Mouse (Mus musculus) heart, adult 2 months (tissue): ENCODE results near the gene Fads6.

ENCODE experiments used
- CTCF ChIP-seq: fragments of 200-600 bp; IDR thresholded peaks from 2 replicates; pipeline ENCODE4 v1.8.1; 2022; ENCODE audit warnings: antibody characterized with exemption, mild to moderate bottlenecking, moderate library complexity
- EP300 ChIP-seq: fragments of 200-500 bp; IDR thresholded peaks from 2 replicates; pipeline ENCODE4 v1.6.1; 2011; ENCODE audit warnings: low read depth, low read length, control low read depth; ENCODE audit not compliant: insufficient read depth
- POLR2A ChIP-seq: fragments of 200-500 bp; IDR thresholded peaks from 2 replicates; pipeline ENCODE4 v1.6.1; 2011; ENCODE audit warnings: mild to moderate bottlenecking, low read depth, low read length, control low read depth; ENCODE audit not compliant: insufficient read depth

DNA sequence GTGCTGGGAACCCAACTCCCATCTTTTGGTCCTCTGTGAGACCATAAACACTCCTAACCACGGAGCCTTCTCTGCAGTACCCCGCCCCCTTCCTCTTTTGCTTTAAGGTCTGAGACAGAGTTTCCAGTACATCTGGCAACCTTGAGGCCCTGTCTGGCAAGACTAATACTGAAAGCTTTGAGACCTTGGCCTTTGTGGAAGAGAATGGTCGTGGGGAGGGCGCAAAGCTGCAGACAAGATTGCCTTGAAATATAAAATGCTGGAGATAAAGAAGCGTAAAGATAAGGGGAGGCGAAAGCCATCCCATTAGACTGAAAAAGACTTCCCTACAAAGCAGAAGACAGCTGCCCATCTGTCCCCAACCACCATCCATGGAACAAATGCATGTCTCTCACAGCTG lies 22.0 kb downstream of the Fads6 start:
- TF ChIP-seq POLR2A (no peak), CTCF (no peak), EP300 (no peak)
